Mouse (Mus musculus) G1E (cell line): ENCODE data around the gene Ablim1.
"Not testable (repeated sequence)": the region's sequence is repeated elsewhere in the genome, so short reads cannot be mapped to it uniquely, and the experiment has no call there.

Source experiments
- CTCF ChIP-seq: IDR thresholded peaks from 2 replicates; pipeline ENCODE4 v1.5.1; 2012; ENCODE audit warnings: low read depth, low read length, inconsistent platforms, mixed read lengths
- GATA1 ChIP-seq: IDR thresholded peaks from 2 replicates; pipeline ENCODE4 v1.6.1; 2012; ENCODE audit warnings: borderline replicate concordance, low read length, inconsistent platforms, mixed read lengths
- GATA2 ChIP-seq: IDR thresholded peaks from 2 replicates; pipeline ENCODE4 v1.6.1; 2012; ENCODE audit warnings: low read depth, low read length, inconsistent platforms, borderline replicate concordance
- POLR2AphosphoS5 ChIP-seq: IDR thresholded peaks from 2 replicates; pipeline ENCODE4 v1.6.1; 2012; ENCODE audit warnings: low read depth, low read length, inconsistent platforms; ENCODE audit not compliant: insufficient replicate concordance
- TAL1 ChIP-seq: conservative IDR thresholded peaks from 2 replicates; pipeline ENCODE4 v1.6.1; 2012; ENCODE audit warnings: low read depth, low read length, inconsistent platforms, mixed read lengths

DNA sequence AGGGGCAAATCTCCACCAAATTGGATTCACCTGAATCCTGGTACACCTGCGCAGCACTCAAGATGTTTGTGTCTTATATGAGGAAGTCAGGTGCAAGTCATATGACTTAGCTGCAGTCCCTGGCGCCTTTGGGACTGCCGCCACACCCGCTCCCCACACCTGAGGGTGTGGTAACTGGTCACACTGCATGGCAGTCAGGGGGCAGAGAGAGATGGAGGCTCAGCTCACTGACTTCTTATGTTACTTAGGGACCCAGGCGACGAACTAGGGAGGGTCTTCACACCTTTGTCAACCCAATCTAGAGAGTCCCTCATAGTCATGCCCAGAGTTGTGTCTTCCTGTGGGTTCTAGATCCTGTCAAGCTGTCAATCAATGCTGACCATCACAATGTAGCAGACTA, 179.1 kb downstream of the Ablim1 start:
- not testable (repeated sequence) for TF ChIP-seq CTCF, POLR2AphosphoS5, TAL1, GATA1, GATA2
